Mouse (Mus musculus): ENCODE data around the gene Mmp13. TPM values are rescaled to one million over a fixed set of nuclear protein-coding genes. Genes with fewer than 3 reads are reported as not detected.

Gene Mmp13
- total and polyA plus RNA-seq, 2 experiments from 2014 or later: 0.23 TPM; not detected in 1

- Histone ChIP-seq H3K27ac (ENCODE audit: low read depth) (no peak overlapping the region), H3K4me1 (ENCODE audit: control insufficient read depth, insufficient read depth) (no peaks in the 10 kb centered on the region), H3K27me3 (ENCODE audit: control insufficient read depth, insufficient read depth, low read length) (no peaks in the 10 kb centered on the region)
Measured at GRCm38 (mm10) chr9:7331847-7332246, 59.5 kb downstream of the Mmp13 start.

More at GRCm38 (mm10) chr9:7331847-7332246, 59.5 kb downstream of the Mmp13 start:
- Histone ChIP-seq H3K36me3 (replicated peaks; ENCODE audit: control insufficient read depth, insufficient read depth, low read length) (no peaks in the 10 kb centered on the region), H3K9ac (replicated peaks; ENCODE audit: low read depth, low read length) (no peak overlapping the region), H3K4me3 (ENCODE audit: low read depth, low read length) (no peak overlapping the region), H3K9me3 (replicated peaks; ENCODE audit: control insufficient read depth, low read length) (no peaks in the 10 kb centered on the region), H3K4me2 (ENCODE audit: low read depth, low read length) (no peak overlapping the region)
- ATAC-seq (ENCODE audit: insufficient read depth, low read depth) (no peak), DNase-seq (ENCODE audit: low spot score) (no peak)
- TF ChIP-seq CTCF (IDR thresholded peaks at IDR 0.05; ENCODE audit: low read depth) (no peak), EP300 (IDR thresholded peaks at IDR 0.05; ENCODE audit: low read depth) (no peak)

Other genes starting within 250 kb of the Mmp13 start
- 6.4 and 8.6 TPM in 2 replicates for gene Dync2h1, start 88.1 kb upstream of the Mmp13 start, total RNA-seq (2014; rRNA removed; ENCODE audit: low replicate concordance)
- 3.2 and 3.7 TPM in 2 replicates for gene Dync2h1, start 88.1 kb upstream of the Mmp13 start, polyA plus RNA-seq (2015; fragmentation: Nextera tagmentation; extraction: Ambion mirVana)
- gene Dcun1d5, start 88.0 kb upstream of the Mmp13 start, total RNA-seq (2014; rRNA removed; ENCODE audit: low replicate concordance): 50.6 and 57.4 TPM in 2 replicates
- gene Dcun1d5, start 88.0 kb upstream of the Mmp13 start, polyA plus RNA-seq (2015; fragmentation: Nextera tagmentation; extraction: Ambion mirVana): 84.8 and 86.1 TPM in 2 replicates
- gene Mmp12, start 71.9 kb downstream of the Mmp13 start, total RNA-seq (2014; rRNA removed; ENCODE audit: low replicate concordance): 0.27 and 0.58 TPM in 2 replicates
- gene Mmp12, start 71.9 kb downstream of the Mmp13 start, polyA plus RNA-seq (2015; fragmentation: Nextera tagmentation; extraction: Ambion mirVana): 1.5 and 4.3 TPM in 2 replicates
- not detected in 2 replicates for gene Mmp1b, start 115.5 kb downstream of the Mmp13 start, total RNA-seq (2014; rRNA removed; ENCODE audit: low replicate concordance)
- not detected in 2 replicates for gene Mmp1b, start 115.5 kb downstream of the Mmp13 start, polyA plus RNA-seq (2015; fragmentation: Nextera tagmentation; extraction: Ambion mirVana)
- not detected in 2 replicates for gene Mmp3, start 173.3 kb downstream of the Mmp13 start, total RNA-seq (2014; rRNA removed; ENCODE audit: low replicate concordance)
- gene Mmp3, start 173.3 kb downstream of the Mmp13 start, polyA plus RNA-seq (2015; fragmentation: Nextera tagmentation; extraction: Ambion mirVana): 0.05 TPM in 1 of 2 replicates, not detected in the other
- not detected in 2 replicates for gene Mmp10, start 229.8 kb downstream of the Mmp13 start, total RNA-seq (2014; rRNA removed; ENCODE audit: low replicate concordance)
- not detected in 2 replicates for gene Mmp10, start 229.8 kb downstream of the Mmp13 start, polyA plus RNA-seq (2015; fragmentation: Nextera tagmentation; extraction: Ambion mirVana)